Mouse (Mus musculus): ENCODE results near the gene Eci2. TPM values are rescaled to one million over a fixed set of nuclear protein-coding genes. Genes with fewer than 3 reads are reported as not detected.
A peak's percentile ranks its signal among the peaks of the same experiment; 100 is the strongest.
"Not testable (repeated sequence)": the region's sequence is repeated elsewhere in the genome, so short reads cannot be mapped to it uniquely, and the experiment has no call there.

The Eci2 gene
- polyA plus RNA-seq, 1 experiment from 2014 or later = 121 TPM

GRCm38 (mm10) chr13:35033571-35033970 is 6.7 kb upstream of the Eci2 start:
- H3K36me3 ChIP-seq (ENCODE audit: control insufficient read depth, insufficient read depth, low read length) = no peaks in the 10 kb centered on the region
- no peak overlapping the region for H3K4me2 ChIP-seq (ENCODE audit: low read length)
- H3K27me3 ChIP-seq (replicated peaks; ENCODE audit: control insufficient read depth, insufficient read depth, low read length) = no peaks in the 10 kb centered on the region
- H3K4me3 ChIP-seq (ENCODE audit: low read length) = no peak overlapping the region
- no peak overlapping the region for H3K27ac ChIP-seq (ENCODE audit: low read depth, low read length)
- H3K9ac ChIP-seq (ENCODE audit: low read depth, low read length) = no peak overlapping the region
- H3K4me1 ChIP-seq (ENCODE audit: control insufficient read depth, insufficient read depth, low read depth, low read length) = no peaks in the 10 kb centered on the region
- ATAC-seq = no peak
- no peaks in the 10 kb centered on the region for H3K9me3 ChIP-seq (ENCODE audit: control insufficient read depth, low read length)
- 90% methylated on average over 4 of the region's 4 CpGs for WGBS

GRCm38 (mm10) chr13:35031684-35032082 is 4.8 kb upstream of the Eci2 start:
- Histone ChIP-seq H3K4me3 (ENCODE audit: low read length) (no peak overlapping the region), H3K9ac (ENCODE audit: low read depth, low read length) (no peak overlapping the region), H3K4me2 (ENCODE audit: low read length) (no peak overlapping the region), H3K27ac (ENCODE audit: low read depth, low read length) (no peak overlapping the region), H3K9me3 (ENCODE audit: control insufficient read depth, low read length) (no peaks in the 10 kb centered on the region), H3K27me3 (replicated peaks; ENCODE audit: control insufficient read depth, insufficient read depth, low read length) (no peaks in the 10 kb centered on the region), H3K4me1 (ENCODE audit: control insufficient read depth, insufficient read depth, low read depth, low read length) (no peaks in the 10 kb centered on the region), H3K36me3 (ENCODE audit: control insufficient read depth, insufficient read depth, low read length) (no peaks in the 10 kb centered on the region)
- ATAC-seq = no peak
- WGBS = 86% methylated on average over 4 of the region's 4 CpGs

- no peaks in the 10 kb centered on the region for H3K4me1 ChIP-seq (ENCODE audit: control insufficient read depth, insufficient read depth, low read depth, low read length)
- H3K4me3 ChIP-seq (ENCODE audit: low read length) = no peak overlapping the region
- no peak overlapping the region for H3K9ac ChIP-seq (ENCODE audit: low read depth, low read length)
- no peaks in the 10 kb centered on the region for H3K27me3 ChIP-seq (replicated peaks; ENCODE audit: control insufficient read depth, insufficient read depth, low read length)
- ATAC-seq = peak; percentile 34; the same call in 1 of the 2 replicates
- no peaks in the 10 kb centered on the region for H3K36me3 ChIP-seq (ENCODE audit: control insufficient read depth, insufficient read depth, low read length)
- no peaks in the 10 kb centered on the region for H3K9me3 ChIP-seq (ENCODE audit: control insufficient read depth, low read length)
- no peak overlapping the region for H3K27ac ChIP-seq (ENCODE audit: low read depth, low read length)
- WGBS = 85% methylated on average over 7 of the region's 7 CpGs
- H3K4me2 ChIP-seq (ENCODE audit: low read length) = no peak overlapping the region
Measured at GRCm38 (mm10) chr13:35030979-35031683, 4.2 kb upstream of the Eci2 start.

- 92% methylated on average over 3 of the region's 3 CpGs for WGBS
- Histone ChIP-seq H3K36me3 (ENCODE audit: control insufficient read depth, insufficient read depth, low read length) (no peaks in the 10 kb centered on the region), H3K4me1 (ENCODE audit: control insufficient read depth, insufficient read depth, low read depth, low read length) (no peaks in the 10 kb centered on the region), H3K9me3 (ENCODE audit: control insufficient read depth, low read length) (no peaks in the 10 kb centered on the region), H3K9ac (ENCODE audit: low read depth, low read length) (no peak overlapping the region), H3K27me3 (replicated peaks; ENCODE audit: control insufficient read depth, insufficient read depth, low read length) (no peaks in the 10 kb centered on the region), H3K4me3 (ENCODE audit: low read length) (no peak overlapping the region), H3K4me2 (ENCODE audit: low read length) (no peak overlapping the region), H3K27ac (ENCODE audit: low read depth, low read length) (no peak overlapping the region)
- no peak for ATAC-seq
Measured at GRCm38 (mm10) chr13:35028365-35028764, 1.5 kb upstream of the Eci2 start.

GRCm38 (mm10) chr13:35023401-35023800 is 3.5 kb downstream of the Eci2 start:
- H3K9me3 ChIP-seq (ENCODE audit: control insufficient read depth, low read length); H3K4me2 ChIP-seq (ENCODE audit: low read length); H3K27ac ChIP-seq (ENCODE audit: low read depth, low read length); ATAC-seq; H3K4me1 ChIP-seq (ENCODE audit: control insufficient read depth, insufficient read depth, low read depth, low read length); H3K36me3 ChIP-seq (ENCODE audit: control insufficient read depth, insufficient read depth, low read length); H3K9ac ChIP-seq (ENCODE audit: low read depth, low read length); H3K27me3 ChIP-seq (replicated peaks; ENCODE audit: control insufficient read depth, insufficient read depth, low read length); H3K4me3 ChIP-seq (ENCODE audit: low read length): not testable (repeated sequence)
- 69% methylated on average over 1 of the region's 1 CpGs for WGBS

GRCm38 (mm10) chr13:35020383-35020782 is 6.5 kb downstream of the Eci2 start:
- Histone ChIP-seq H3K9me3 (ENCODE audit: control insufficient read depth, low read length) (no peaks in the 10 kb centered on the region), H3K27me3 (replicated peaks; ENCODE audit: control insufficient read depth, insufficient read depth, low read length) (no peaks in the 10 kb centered on the region), H3K4me3 (ENCODE audit: low read length) (no peak overlapping the region), H3K4me2 (ENCODE audit: low read length) (no peak overlapping the region), H3K36me3 (ENCODE audit: control insufficient read depth, insufficient read depth, low read length) (no peaks in the 10 kb centered on the region), H3K27ac (ENCODE audit: low read depth, low read length) (no peak overlapping the region), H3K9ac (ENCODE audit: low read depth, low read length) (no peak overlapping the region), H3K4me1 (ENCODE audit: control insufficient read depth, insufficient read depth, low read depth, low read length) (no peaks in the 10 kb centered on the region)
- no peak for ATAC-seq
- WGBS = 75% methylated on average over 3 of the region's 3 CpGs

GRCm38 (mm10) chr13:35018866-35019536 is 7.9 kb downstream of the Eci2 start:
- no peak overlapping the region for H3K9ac ChIP-seq (ENCODE audit: low read depth, low read length)
- H3K27ac ChIP-seq (ENCODE audit: low read depth, low read length) = no peak overlapping the region
- H3K36me3 ChIP-seq (ENCODE audit: control insufficient read depth, insufficient read depth, low read length) = no peaks in the 10 kb centered on the region
- H3K27me3 ChIP-seq (replicated peaks; ENCODE audit: control insufficient read depth, insufficient read depth, low read length) = no peaks in the 10 kb centered on the region
- no peaks in the 10 kb centered on the region for H3K9me3 ChIP-seq (ENCODE audit: control insufficient read depth, low read length)
- H3K4me2 ChIP-seq (ENCODE audit: low read length) = no peak overlapping the region
- H3K4me3 ChIP-seq (ENCODE audit: low read length) = no peak overlapping the region
- WGBS = 85% methylated on average over 7 of the region's 7 CpGs
- no peaks in the 10 kb centered on the region for H3K4me1 ChIP-seq (ENCODE audit: control insufficient read depth, insufficient read depth, low read depth, low read length)
- no peak for ATAC-seq

GRCm38 (mm10) chr13:35017392-35017791 is 9.5 kb downstream of the Eci2 start:
- Histone ChIP-seq H3K27me3 (replicated peaks; ENCODE audit: control insufficient read depth, insufficient read depth, low read length) (no peaks in the 10 kb centered on the region), H3K9me3 (ENCODE audit: control insufficient read depth, low read length) (no peaks in the 10 kb centered on the region), H3K4me2 (ENCODE audit: low read length) (no peak overlapping the region), H3K36me3 (ENCODE audit: control insufficient read depth, insufficient read depth, low read length) (no peaks in the 10 kb centered on the region), H3K4me1 (ENCODE audit: control insufficient read depth, insufficient read depth, low read depth, low read length) (no peaks in the 10 kb centered on the region), H3K9ac (ENCODE audit: low read depth, low read length) (no peak overlapping the region), H3K4me3 (ENCODE audit: low read length) (no peak overlapping the region), H3K27ac (ENCODE audit: low read depth, low read length) (no peak overlapping the region)
- 89% methylated on average over 6 of the region's 6 CpGs for WGBS
- ATAC-seq = no peak

GRCm38 (mm10) chr13:35016067-35016466 is 10.8 kb downstream of the Eci2 start:
- Histone ChIP-seq H3K27ac (ENCODE audit: low read depth, low read length) (no peak overlapping the region), H3K27me3 (replicated peaks; ENCODE audit: control insufficient read depth, insufficient read depth, low read length) (no peaks in the 10 kb centered on the region), H3K36me3 (ENCODE audit: control insufficient read depth, insufficient read depth, low read length) (no peaks in the 10 kb centered on the region), H3K4me3 (ENCODE audit: low read length) (no peak overlapping the region), H3K4me2 (ENCODE audit: low read length) (no peak overlapping the region), H3K4me1 (ENCODE audit: control insufficient read depth, insufficient read depth, low read depth, low read length) (no peaks in the 10 kb centered on the region), H3K9me3 (ENCODE audit: control insufficient read depth, low read length) (no peaks in the 10 kb centered on the region), H3K9ac (ENCODE audit: low read depth, low read length) (no peak overlapping the region)
- WGBS = 96% methylated on average over 1 of the region's 1 CpGs
- ATAC-seq = no peak
